Mouse (Mus musculus): ENCODE data around the gene Hhipl2.
"Not testable (repeated sequence)": the region's sequence is repeated elsewhere in the genome, so short reads cannot be mapped to it uniquely, and the experiment has no call there.

Gene Hhipl2

DNA sequence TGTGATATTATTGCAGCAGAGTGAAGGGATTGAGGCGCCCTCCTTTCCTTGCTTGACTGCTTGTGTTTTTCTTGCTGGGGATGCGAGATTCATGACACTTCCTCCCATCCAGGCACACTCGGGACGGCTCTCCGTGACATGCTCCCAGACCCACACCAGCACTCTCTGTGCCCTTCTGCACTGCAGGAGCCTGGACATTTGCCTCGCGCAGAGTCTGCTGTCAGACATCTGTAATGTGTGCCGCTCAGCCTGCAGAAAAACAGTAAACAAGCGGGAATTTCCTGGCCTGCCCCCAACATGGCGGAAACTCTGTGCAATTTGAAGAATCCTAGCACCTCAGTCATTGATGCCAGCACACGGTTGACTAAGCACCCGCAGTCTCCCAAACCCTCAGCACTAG lies at the start of gene Hhipl2:
TSS of gene Hhipl2 (plus strand) at position 343 of the 400 bp plus-strand sequence.
- in situ Hi-C loops (cut with MboI, MseI): no loop called here

DNA sequence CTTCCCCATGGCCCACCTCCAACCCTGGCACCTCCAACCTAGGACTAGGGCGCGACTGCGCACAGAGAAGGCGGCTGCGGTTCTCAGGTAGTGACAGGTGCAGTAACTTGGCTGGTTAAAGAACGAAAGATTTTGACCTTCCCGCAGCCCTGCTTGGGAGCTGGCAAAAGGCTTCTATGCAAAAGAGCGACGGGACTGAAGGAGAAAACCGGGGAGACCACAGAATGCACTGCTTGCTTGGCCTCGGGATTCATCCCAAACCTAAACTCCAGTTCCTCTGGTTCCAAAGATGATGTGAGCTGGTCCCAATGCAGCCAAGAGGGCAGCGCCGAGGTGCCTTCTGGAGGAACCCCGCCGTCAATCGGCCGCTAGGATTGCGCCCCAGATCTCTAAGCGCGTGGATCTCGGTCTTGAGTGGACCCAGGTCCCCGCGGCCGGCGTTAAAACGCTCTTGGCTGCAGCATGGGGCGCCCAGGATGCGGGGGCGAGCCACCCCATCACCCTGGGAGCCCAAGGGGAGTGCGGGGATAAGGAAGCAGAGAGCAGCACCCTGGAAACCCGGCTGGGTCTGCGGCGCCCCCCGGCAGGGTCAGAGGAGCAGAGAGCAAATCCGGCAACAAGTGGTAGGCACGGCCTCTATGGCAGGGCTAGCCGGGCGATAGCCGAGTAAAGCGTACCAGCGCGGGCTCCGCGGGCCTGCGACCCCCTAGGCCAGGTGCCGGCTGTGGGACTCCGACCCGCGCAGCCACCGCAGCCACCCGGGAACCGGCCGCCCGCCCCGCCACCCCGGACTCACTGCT lies 49.2 kb upstream of the Hhipl2 start:
- in situ Hi-C loops (cut with MboI, MseI): no loop called here

DNA sequence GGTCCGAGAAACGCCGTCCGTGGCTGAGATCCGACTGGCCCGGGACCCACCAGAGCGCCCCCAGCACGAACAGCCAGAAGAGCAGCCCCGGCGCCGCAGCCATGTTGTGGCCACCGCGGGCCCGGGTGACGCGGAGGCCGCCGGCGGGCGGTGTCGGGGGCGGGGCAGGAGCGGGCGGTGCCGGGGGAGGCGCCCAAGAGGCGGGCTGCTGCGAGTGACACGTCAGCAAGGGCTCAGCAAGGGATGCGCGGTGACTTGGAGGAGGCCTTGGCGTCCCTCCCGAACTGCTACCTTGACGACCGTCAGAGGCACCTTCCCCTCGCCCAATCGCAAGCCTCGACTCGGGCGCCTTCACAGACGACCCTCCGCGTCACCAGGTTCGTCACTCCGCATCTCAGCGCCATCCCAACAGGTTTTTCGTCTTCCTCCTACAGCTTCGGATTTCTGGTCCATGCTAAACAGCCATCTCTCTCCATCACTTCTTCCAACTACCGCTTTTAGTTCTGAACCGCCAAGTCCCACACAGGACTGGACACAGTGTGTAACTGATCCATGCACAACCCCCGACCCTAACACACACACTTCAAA lies 48.5 kb upstream of the Hhipl2 start, which contains the start of gene Mia3:
TSS of gene Mia3 (minus strand) at position 127 of the 588 bp plus-strand sequence.
- in situ Hi-C loops (cut with MboI, MseI): no loop called here

DNA sequence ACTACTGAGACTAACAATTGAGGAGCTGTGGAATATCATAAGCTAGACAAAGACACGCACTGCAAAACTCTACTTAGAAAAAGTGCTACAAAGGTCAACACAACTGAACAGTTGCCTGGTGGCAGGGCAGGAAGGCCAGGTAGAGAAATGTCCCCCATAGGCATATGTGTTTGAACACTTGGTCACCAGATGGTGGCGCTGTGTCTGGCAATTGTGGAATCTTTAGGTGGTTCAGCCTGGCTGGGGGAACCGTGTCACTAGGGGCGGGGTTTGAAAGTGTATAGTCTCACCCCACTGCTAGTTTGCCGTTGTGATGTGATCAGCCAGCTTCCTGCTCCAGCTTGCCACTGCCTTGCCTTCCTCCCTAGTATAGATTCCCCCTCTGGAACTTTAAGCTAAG lies 43.3 kb upstream of the Hhipl2 start:
- in situ Hi-C loops (cut with MboI, MseI): no loop called here

DNA sequence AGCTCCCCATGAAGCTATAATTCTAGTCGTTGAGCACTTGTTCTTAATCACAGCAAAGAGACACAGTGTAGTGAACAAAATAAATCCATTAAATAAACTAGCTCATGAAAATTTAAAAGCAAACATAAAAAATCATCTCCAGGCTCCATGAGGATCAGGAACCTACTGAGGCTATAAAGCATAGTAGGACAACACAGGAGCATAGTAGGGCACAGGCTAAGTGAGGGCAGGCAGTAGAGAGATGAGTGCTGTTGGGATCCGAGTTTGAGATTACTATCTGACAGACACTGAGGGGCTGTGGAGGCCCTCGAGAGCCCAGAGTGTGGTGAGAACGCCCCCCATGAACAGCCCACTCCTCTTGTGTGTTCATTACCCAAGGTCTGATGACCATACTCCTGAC lies 41.0 kb upstream of the Hhipl2 start:
- in situ Hi-C loops (cut with MboI, MseI): no loop called here

GRCm38 (mm10) chr1:183378321-183378941 lies 39.6 kb upstream of the Hhipl2 start:
- in situ Hi-C loops (cut with MboI, MseI): no loop called here

- in situ Hi-C loops (cut with MboI, MseI): not testable (repeated sequence)
Measured at GRCm38 (mm10) chr1:183379376-183379775, 38.6 kb upstream of the Hhipl2 start.

- in situ Hi-C loops (cut with MboI, MseI): no loop called here
Measured at GRCm38 (mm10) chr1:183381816-183382215, 36.2 kb upstream of the Hhipl2 start.

DNA sequence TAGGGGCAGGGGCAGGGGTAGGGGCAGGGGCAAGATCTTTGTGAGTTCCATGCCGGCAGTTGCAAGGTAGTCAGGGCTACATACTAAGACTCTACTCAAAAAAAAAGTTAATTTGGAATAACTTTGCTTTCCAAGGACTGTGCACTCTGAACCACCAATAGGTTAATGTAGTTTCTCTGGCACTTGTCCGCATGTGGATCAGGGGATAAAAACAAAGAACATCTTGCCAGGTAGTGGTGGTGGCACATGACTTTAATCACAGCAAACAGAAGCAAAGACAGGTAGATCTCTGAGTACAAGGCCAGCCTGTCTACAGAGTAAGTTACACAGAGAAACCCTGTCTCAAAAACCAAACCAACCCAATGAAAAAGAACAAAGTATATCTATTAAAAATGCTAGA lies 35.4 kb upstream of the Hhipl2 start:
- in situ Hi-C loops (cut with MboI, MseI): no loop called here

DNA sequence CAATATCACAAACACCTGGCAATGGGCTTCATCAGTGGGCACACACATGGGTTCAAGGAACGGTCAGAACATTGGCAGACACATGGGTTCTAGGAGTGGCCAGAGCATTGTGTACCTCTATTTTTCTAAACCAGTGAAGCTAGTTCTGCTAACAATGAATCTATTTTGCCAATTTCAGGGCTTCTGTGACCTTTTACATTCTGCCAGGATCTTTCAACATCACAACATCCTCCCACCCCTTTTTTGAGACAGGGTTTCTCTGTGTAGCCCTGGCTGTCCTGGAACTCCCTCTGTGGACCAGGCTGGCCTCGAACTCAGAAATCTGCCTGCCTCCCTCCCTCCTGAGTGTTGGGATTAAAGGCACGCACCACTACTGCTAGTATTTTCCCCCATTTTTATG lies 30.6 kb upstream of the Hhipl2 start:
- in situ Hi-C loops (cut with MboI, MseI): not testable (repeated sequence)

GRCm38 (mm10) chr1:183388426-183389406 lies 29.3 kb upstream of the Hhipl2 start, which contains the start of gene Taf1a:
Gene Taf1a (plus strand): TSS chr1:183388981.
- in situ Hi-C loops (cut with MboI, MseI): no loop called here

DNA sequence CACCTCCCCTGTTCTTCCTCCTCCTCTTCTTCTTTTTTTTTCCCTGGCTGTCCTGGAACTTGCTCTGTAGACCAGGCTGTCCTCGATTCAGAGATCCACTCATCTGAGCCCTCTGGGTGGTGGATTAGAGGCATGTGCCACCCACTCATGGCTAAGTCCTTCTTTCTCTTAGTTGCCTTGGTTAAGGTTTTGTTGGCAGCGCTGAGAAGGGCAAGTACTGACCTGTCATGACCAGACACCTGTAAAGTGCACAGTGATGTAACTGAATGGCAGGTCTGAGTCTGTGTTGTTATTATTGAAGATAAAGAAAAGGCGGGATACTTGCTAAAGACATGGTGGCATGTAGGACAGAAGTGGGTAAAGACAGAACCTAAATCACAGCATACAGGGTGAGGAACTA lies 14.6 kb upstream of the Hhipl2 start:
- in situ Hi-C loops (cut with MboI, MseI): no loop called here

DNA sequence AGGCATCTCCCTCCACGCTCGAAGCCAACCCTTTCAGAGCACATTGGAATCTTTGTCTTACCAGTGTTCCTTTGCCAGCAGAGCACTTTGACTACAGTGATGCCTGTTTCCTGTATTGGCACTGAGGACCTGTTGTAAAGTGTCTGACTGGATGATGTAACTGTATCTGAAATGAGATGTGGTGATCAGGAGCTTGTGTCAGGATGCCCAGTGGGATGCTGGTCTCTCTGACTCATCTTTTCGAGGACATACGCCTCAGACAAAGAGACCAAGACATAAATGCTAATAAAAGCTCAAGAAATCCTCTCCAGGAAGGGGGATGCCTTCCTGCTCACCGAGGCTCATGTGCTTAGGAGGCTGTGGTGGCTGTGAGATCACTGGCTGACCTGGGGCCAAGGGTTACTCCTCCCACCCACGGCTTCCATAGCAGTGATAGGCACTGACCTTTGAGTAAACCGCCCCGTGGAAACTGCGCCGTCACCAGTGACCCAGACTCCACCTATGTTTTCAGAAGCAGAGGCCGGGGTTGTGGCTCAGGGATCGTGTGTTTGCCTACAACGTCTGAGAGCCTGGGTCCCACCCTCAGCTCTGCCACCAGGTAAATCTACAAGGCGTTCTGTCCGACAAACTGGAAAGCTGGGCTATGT lies 3.8 kb upstream of the Hhipl2 start:
- in situ Hi-C loops (cut with MboI, MseI): no loop called here

- in situ Hi-C loops (cut with MboI, MseI): no loop called here
Measured at GRCm38 (mm10) chr1:183419741-183420140, 1.7 kb downstream of the Hhipl2 start.

DNA sequence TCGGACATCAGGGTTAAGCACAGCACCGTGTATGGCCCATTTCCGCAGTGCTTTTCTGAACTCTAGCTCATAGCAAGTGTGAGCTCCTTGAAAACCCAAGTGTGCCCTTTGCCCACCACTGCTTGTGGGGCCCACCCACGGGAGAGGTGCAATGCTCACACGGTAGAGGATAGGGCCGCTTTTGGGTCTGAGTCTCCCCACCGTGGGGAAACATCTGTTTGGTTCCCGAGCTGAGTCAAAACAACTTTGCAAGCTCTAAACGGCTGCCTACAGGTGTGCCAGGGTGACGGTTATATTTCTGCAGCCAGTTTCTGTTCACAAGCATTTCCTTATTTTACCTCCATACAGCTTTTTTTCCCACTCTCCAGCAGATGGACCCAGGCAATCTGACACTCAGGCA lies 2.3 kb downstream of the Hhipl2 start:
- in situ Hi-C loops (cut with MboI, MseI): no loop called here

- in situ Hi-C loops (cut with MboI, MseI): no loop called here
Measured at GRCm38 (mm10) chr1:183424100-183424499, 6.1 kb downstream of the Hhipl2 start.

DNA sequence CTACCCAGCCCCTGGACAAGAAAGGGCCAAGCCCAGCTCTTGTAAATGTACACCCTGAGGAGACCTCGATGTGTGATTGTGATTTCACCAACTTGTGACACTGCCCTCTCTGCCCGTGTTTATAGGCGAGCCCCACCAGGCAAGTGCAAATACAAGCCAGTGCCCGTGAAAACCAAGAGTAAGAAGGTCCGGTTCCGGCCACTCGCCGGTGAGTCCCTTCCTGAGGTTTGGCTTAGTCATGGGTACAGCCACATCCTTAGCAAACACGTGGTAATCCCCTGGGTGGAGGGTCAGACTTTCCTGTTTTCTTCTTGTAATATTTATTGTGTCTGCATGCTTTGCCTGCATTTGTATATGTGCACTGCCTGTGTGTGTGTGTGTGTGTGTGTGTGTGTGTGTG lies 16.9 kb downstream of the Hhipl2 start:
- in situ Hi-C loops (cut with MboI, MseI): no loop called here

- in situ Hi-C loops (cut with MboI, MseI): no loop called here
Measured at GRCm38 (mm10) chr1:183439036-183439435, 21.0 kb downstream of the Hhipl2 start.

- in situ Hi-C loops (cut with MboI, MseI): no loop called here
Measured at GRCm38 (mm10) chr1:183442015-183442774, 24.2 kb downstream of the Hhipl2 start.

DNA sequence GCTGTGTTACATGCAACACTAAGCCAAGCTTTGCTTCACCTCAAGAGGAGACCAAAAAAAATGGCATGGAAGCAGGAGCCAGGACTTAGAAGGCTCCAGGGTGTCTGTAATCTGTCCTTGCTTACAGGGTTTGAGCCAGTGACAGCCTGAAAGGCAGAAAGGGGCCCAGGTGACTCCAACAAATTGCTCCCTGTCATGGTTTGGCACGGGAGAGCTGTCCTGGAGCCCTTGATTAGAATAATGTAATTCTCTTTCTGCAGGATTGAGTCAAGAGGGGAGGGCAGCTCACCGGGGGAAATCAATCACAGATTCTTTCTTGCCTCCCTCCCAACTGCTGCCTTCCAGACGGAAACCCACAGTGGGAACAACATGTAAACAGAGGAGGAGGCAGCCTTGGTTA lies 35.1 kb downstream of the Hhipl2 start:
- in situ Hi-C loops (cut with MboI, MseI): no loop called here

Measured in T-helper 1 cell (primary cell).